Mouse (Mus musculus): ENCODE data around the gene Nudcd3. TPM values are rescaled to one million over a fixed set of nuclear protein-coding genes. Genes with fewer than 3 reads are reported as not detected.

Gene Nudcd3
- polyA plus RNA-seq, 1 experiment from 2014 or later = 37.4 TPM

GRCm38 (mm10) chr11:6174719-6175118 lies 25.5 kb downstream of the Nudcd3 start:
- no peak overlapping the region for H3K4me3 ChIP-seq
- DNase-seq (ENCODE audit: low spot score) = no peak
- no peaks in the 10 kb centered on the region for H3K27me3 ChIP-seq (ENCODE audit: insufficient read depth, poor library complexity, severe bottlenecking)
- no peaks in the 10 kb centered on the region for H3K36me3 ChIP-seq
- WGBS = 31% methylated on average over 7 of the region's 7 CpGs
- H3K27ac ChIP-seq = peak overlapping the region; percentile 62; the same call in 1 of the 2 replicates
- H3K9me3 ChIP-seq = no peaks in the 10 kb centered on the region
- H3K4me1 ChIP-seq = peaks cover 29% of the 10 kb centered on the region

DNA sequence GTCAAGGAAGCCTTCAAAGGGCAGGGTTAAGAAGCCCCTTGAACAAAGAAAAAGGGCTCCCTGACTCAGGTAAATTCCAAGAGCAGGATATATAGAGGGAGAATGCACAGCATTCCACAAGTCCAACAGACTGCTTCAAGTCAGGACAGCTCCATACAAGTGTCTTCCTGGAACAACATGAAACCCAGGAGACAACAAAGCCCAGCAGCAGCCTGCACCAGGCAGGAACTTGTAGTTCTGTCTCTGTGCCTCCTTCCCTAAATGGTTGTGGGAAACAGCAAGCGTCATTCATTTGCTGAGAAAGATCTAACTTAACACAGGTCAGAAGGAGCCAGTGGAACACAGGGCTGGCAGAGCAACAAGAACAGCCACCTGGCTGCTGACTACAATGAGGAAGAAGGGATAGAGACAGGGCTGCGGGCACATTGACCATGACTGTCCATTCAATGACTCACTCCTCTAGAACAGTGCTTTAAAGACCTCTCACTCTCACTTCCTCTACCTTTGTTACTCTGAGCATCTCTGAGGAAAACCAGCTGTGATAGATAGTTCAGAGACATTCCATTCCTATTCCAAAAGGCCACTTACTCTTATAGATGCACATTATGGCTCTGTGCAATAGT lies 31.1 kb downstream of the Nudcd3 start:
- no peak overlapping the region for H3K4me3 ChIP-seq
- H3K9me3 ChIP-seq = no peaks in the 10 kb centered on the region
- no peaks in the 10 kb centered on the region for H3K36me3 ChIP-seq
- WGBS = 78% methylated on average over 2 of the region's 2 CpGs
- H3K27me3 ChIP-seq (ENCODE audit: insufficient read depth, poor library complexity, severe bottlenecking) = no peaks in the 10 kb centered on the region
- DNase-seq (ENCODE audit: low spot score) = no peak
- H3K27ac ChIP-seq = 0 out of 2 replicates have a peak overlapping the region, but pooled peaks have one; percentile 6
- H3K4me1 ChIP-seq = peaks cover 8% of the 10 kb centered on the region; the same call in 1 of the 2 replicates

DNA sequence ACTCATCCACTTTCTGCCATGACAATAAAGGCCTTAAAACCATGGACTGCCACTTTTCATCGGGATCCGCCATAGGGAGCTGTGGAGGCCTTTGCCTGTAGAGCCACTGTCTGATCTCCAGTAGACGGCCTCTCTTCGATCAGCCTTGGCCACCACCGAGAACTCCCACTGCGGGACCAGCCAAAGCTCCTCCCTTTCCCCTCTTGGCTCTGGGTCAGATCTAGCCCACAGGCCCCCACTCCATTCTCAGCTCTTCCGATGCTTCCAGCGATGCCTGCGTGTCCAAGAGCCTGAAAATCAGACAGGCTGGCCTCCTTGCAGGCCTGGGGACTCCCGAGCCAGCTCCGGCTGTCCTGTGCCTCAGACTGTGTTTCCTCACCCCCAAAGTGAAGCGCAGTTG lies 33.9 kb downstream of the Nudcd3 start:
- DNase-seq (ENCODE audit: low spot score) = no peak
- 93% methylated on average over 12 of the region's 12 CpGs for WGBS

DNA sequence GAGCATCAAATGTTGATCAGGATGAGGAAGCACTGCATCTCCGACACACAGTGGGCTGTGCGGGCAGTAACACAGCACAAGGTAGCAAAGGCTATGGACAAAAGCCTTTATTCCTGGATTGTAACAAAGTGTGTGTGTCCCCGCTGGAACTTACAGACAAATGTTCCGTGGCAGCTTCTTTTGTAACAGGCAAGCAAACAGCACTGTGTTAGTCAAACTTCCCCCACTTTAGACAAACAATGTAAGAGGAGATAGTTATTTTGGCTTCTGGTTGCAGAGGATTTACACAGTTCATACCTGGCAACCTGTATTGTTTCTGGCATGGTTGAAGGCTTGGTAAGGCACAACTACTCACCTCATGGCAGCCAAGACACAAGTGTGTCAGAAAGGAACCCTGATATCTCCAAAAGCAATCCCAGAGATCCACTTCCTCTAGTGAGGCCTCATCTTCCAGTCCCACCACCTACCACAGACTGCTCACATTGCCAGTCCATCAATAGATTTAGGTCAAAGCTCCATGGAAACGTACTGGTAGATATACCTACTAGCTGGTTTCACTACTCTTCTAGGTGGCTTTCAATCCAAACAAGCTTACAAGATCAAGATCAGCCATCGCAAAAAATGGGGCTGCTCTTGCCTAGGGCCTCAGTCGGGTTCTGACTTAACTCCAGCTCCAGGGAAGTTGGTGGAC lies 34.7 kb downstream of the Nudcd3 start:
- Histone ChIP-seq H3K27ac (no peak overlapping the region), H3K9me3 (no peaks in the 10 kb centered on the region), H3K36me3 (no peaks in the 10 kb centered on the region), H3K4me3 (no peak overlapping the region), H3K4me1 (peaks cover 22% of the 10 kb centered on the region), H3K27me3 (ENCODE audit: insufficient read depth, poor library complexity, severe bottlenecking) (no peaks in the 10 kb centered on the region)
- no peak for DNase-seq (ENCODE audit: low spot score)
- WGBS = 91% methylated on average over 7 of the region's 7 CpGs

More for the DNA sequence above, 33.9 kb downstream of the Nudcd3 start:
- H3K36me3 ChIP-seq = no peaks in the 10 kb centered on the region
- no peaks in the 10 kb centered on the region for H3K27me3 ChIP-seq (ENCODE audit: insufficient read depth, poor library complexity, severe bottlenecking)
- no peak overlapping the region for H3K4me3 ChIP-seq
- H3K4me1 ChIP-seq = peaks cover 16% of the 10 kb centered on the region
- H3K9me3 ChIP-seq = no peaks in the 10 kb centered on the region
- H3K27ac ChIP-seq = no peak overlapping the region

GRCm38 (mm10) chr11:6164781-6165180 lies 35.4 kb downstream of the Nudcd3 start:
- no peak overlapping the region for H3K27ac ChIP-seq
- H3K4me3 ChIP-seq = no peak overlapping the region
- H3K36me3 ChIP-seq = no peaks in the 10 kb centered on the region
- H3K4me1 ChIP-seq = peaks cover 27% of the 10 kb centered on the region
- H3K9me3 ChIP-seq = no peaks in the 10 kb centered on the region
- 91% methylated on average over 7 of the region's 7 CpGs for WGBS
- DNase-seq (ENCODE audit: low spot score) = no peak
- H3K27me3 ChIP-seq (ENCODE audit: insufficient read depth, poor library complexity, severe bottlenecking) = no peaks in the 10 kb centered on the region

- Histone ChIP-seq H3K4me1 (peaks cover 24% of the 10 kb centered on the region), H3K36me3 (no peaks in the 10 kb centered on the region), H3K27me3 (ENCODE audit: insufficient read depth, poor library complexity, severe bottlenecking) (no peaks in the 10 kb centered on the region), H3K4me3 (no peak overlapping the region), H3K9me3 (no peaks in the 10 kb centered on the region), H3K27ac (no peak overlapping the region)
- no peak for DNase-seq (ENCODE audit: low spot score)
- WGBS = 88% methylated on average over 12 of the region's 12 CpGs
These were observed 36.5 kb downstream of the Nudcd3 start for GRCm38 (mm10) chr11:6163706-6164105.

DNA sequence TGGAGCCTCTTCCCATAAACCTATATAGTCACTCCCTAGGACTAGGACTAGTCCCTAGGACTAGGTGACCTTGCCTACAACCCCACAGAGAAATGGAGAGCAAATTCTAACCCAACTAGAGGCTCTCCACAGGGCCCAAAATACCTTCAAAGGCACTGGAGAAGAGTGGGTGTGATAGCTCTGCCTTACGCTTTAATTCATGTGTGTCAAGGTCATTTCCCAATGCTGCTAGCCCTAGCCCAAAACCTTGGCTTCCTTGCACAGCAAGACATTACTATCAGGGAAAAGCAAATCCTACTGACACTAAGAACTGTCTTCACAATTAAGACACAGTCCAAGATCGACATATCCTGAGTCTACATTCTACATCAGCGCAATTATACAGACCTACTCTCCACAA lies 37.2 kb downstream of the Nudcd3 start:
- Histone ChIP-seq H3K36me3 (no peaks in the 10 kb centered on the region), H3K27ac (no peak overlapping the region), H3K4me3 (no peak overlapping the region), H3K9me3 (no peaks in the 10 kb centered on the region), H3K4me1 (peaks cover 24% of the 10 kb centered on the region), H3K27me3 (ENCODE audit: insufficient read depth, poor library complexity, severe bottlenecking) (no peaks in the 10 kb centered on the region)
- no peak for DNase-seq (ENCODE audit: low spot score)
- 92% methylated on average over 3 of the region's 3 CpGs for WGBS

DNA sequence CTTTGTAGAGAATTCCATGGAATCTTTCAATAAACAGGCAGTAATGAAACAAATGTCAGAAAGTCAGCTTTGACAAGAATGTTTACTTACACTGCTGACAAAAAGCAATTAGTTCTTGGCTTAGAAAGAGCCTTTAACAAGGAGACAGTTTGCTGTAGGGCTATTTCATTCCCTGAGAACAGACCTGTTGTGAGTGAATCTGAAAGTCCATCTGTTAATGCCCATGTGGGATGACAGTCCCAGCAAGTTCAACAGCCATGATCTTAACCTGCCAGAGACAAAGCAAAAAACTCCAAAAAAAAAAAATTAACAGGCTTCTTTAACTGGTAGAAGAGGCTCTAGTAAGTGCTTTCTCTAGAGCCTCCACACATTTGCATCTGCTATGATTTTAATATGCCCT lies 38.7 kb downstream of the Nudcd3 start:
- Histone ChIP-seq H3K36me3 (no peaks in the 10 kb centered on the region), H3K27me3 (ENCODE audit: insufficient read depth, poor library complexity, severe bottlenecking) (no peaks in the 10 kb centered on the region), H3K4me1 (peaks cover 30% of the 10 kb centered on the region), H3K9me3 (no peaks in the 10 kb centered on the region), H3K4me3 (no peak overlapping the region), H3K27ac (no peak overlapping the region)
- DNase-seq (ENCODE audit: low spot score) = no peak

GRCm38 (mm10) chr11:6160663-6161271 lies 39.4 kb downstream of the Nudcd3 start:
- WGBS = 78% methylated on average over 3 of the region's 3 CpGs
- Histone ChIP-seq H3K36me3 (no peaks in the 10 kb centered on the region), H3K4me3 (no peak overlapping the region), H3K4me1 (peaks cover 30% of the 10 kb centered on the region), H3K27me3 (ENCODE audit: insufficient read depth, poor library complexity, severe bottlenecking) (no peaks in the 10 kb centered on the region), H3K27ac (no peak overlapping the region), H3K9me3 (no peaks in the 10 kb centered on the region)
- DNase-seq (ENCODE audit: low spot score) = no peak

DNA sequence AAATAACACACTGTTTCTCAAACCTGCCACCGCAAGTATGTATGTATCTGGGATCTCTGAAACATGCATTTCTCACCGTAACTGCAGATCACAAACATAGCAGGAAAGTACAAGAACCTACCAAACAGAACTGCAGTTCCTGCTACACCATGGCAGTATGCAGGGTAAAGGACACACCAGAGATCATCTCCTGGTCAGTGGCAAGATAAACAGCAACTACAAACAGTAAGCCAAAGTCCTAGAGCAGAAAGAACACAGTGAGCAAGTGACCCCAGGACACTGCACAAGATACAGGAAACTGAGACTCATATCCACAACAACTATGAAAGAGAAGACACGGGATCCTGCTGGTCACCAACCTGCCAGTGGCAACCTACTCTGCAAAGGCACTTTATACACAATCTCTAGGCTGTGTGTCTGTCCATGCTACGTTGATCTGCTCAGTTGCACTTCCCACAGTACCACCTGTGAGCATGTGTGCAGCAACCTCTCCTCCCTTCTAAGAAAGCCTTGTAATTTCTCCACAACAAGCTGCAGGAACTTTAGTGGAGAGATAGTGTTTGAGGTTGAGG lies 40.4 kb downstream of the Nudcd3 start:
- 90% methylated on average over 4 of the region's 4 CpGs for WGBS
- Histone ChIP-seq H3K9me3 (no peaks in the 10 kb centered on the region), H3K4me1 (peaks cover 34% of the 10 kb centered on the region), H3K27me3 (ENCODE audit: insufficient read depth, poor library complexity, severe bottlenecking) (no peaks in the 10 kb centered on the region), H3K4me3 (no peak overlapping the region), H3K27ac (no peak overlapping the region), H3K36me3 (no peaks in the 10 kb centered on the region)
- no peak for DNase-seq (ENCODE audit: low spot score)

- WGBS = 87% methylated on average over 1 of the region's 1 CpGs
- no peak overlapping the region for H3K4me3 ChIP-seq
- H3K27me3 ChIP-seq (ENCODE audit: insufficient read depth, poor library complexity, severe bottlenecking) = no peaks in the 10 kb centered on the region
- H3K4me1 ChIP-seq = peaks cover 45% of the 10 kb centered on the region
- DNase-seq (ENCODE audit: low spot score) = no peak
- H3K9me3 ChIP-seq = no peaks in the 10 kb centered on the region
- H3K27ac ChIP-seq = no peak overlapping the region
- H3K36me3 ChIP-seq = no peaks in the 10 kb centered on the region
These were observed 41.7 kb downstream of the Nudcd3 start for GRCm38 (mm10) chr11:6158515-6158914.

DNA sequence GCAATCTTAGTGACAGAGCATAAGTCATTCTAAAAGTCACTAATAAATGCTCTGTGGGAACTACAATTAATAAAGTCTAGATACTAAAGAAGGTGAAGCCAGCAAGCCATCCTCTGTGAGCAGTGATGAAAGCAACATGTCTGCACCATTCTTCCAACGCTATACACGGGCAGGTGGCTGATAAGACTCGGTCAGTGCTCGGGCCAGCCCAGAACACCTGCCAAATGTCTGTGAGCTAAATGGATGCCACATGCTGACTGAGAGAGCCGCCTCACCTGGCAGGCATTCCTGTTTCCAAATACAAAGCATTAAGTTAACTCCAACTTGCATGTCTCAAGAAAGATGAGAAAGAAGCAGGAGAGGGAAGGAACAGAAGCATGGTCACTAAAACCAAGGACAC lies 43.1 kb downstream of the Nudcd3 start:
- H3K4me1 ChIP-seq = peaks cover 37% of the 10 kb centered on the region
- 54% methylated on average over 5 of the region's 5 CpGs for WGBS

DNA sequence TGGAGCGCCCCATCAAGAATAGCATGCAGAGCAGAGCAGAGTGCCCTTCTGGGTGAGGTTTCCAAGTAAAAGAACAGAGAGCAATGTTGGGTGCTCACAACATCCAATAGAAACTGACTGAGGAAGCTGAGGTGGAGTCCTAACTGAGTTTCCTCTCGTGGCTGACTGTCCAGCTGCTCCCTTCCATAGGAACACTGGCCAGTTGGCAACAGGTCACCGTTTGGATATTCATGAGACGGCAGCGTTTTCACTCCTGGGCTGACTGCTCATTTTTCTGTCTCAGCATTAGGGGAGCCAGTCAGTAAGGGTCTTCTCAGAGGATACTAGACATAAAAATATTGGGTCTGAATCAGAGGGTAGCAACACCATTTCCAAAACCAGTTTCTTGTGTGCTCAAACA lies 43.6 kb downstream of the Nudcd3 start:
- H3K4me1 ChIP-seq = peaks cover 37% of the 10 kb centered on the region
- H3K27ac ChIP-seq = no peak overlapping the region
- 84% methylated on average over 5 of the region's 5 CpGs for WGBS
- DNase-seq (ENCODE audit: low spot score) = no peak
- H3K36me3 ChIP-seq = no peaks in the 10 kb centered on the region
- no peaks in the 10 kb centered on the region for H3K27me3 ChIP-seq (ENCODE audit: insufficient read depth, poor library complexity, severe bottlenecking)
- no peaks in the 10 kb centered on the region for H3K9me3 ChIP-seq
- no peak overlapping the region for H3K4me3 ChIP-seq

More for the DNA sequence above, 43.1 kb downstream of the Nudcd3 start:
- Histone ChIP-seq H3K27me3 (ENCODE audit: insufficient read depth, poor library complexity, severe bottlenecking) (no peaks in the 10 kb centered on the region), H3K27ac (no peak overlapping the region), H3K36me3 (no peaks in the 10 kb centered on the region), H3K4me3 (no peak overlapping the region), H3K9me3 (no peaks in the 10 kb centered on the region)
- no peak for DNase-seq (ENCODE audit: low spot score)
